Mouse (Mus musculus): ENCODE measurements at regions not wholly inside any gene's neighbourhood (a gene's known extent, or its start where the extent isn't known, plus 50 kb on each side); places are given as distances from the start of the nearest gene placed in this dataset.

- TF ChIP-seq POLR2A (IDR thresholded peaks at IDR 0.05; ENCODE audit: control insufficient read depth, extremely low read depth, insufficient read depth, low read length, poor library complexity), result no peak
- no peak for TF ChIP-seq CTCF (IDR thresholded peaks at IDR 0.05; ENCODE audit: borderline replicate concordance, control insufficient read depth, extremely low read depth, insufficient read depth, low read length, poor library complexity)
Measured at GRCm38 (mm10) chrX:77323644-77324043, 187.2 kb upstream of the Tbl1x start.
